Mouse (Mus musculus): ENCODE measurements around the gene Dtx2. TPM values are rescaled to one million over a fixed set of nuclear protein-coding genes. Genes with fewer than 3 reads are reported as not detected.
"Not testable (repeated sequence)": the region's sequence is repeated elsewhere in the genome, so short reads cannot be mapped to it uniquely, and the experiment has no call there.

Dtx2 gene
- polyA plus RNA-seq, 1 experiment from 2014 or later = 39.2 TPM

- H3K27ac ChIP-seq (replicated peaks) = 0 out of 2 replicates have a peak overlapping the region, but pooled peaks have one; percentile 44
These were observed 62.5 kb downstream of the Dtx2 start for GRCm38 (mm10) chr5:136057085-136057484.

GRCm38 (mm10) chr5:136061567-136061966 lies 67.0 kb downstream of the Dtx2 start:
- peak; percentile 86 for DNase-seq (ENCODE audit: low spot score)
- H3K27me3 ChIP-seq (replicated peaks; ENCODE audit: low read depth, poor library complexity, severe bottlenecking) = peaks cover 22% of the 10 kb centered on the region
- 8% methylated on average over 12 of the region's 12 CpGs for WGBS
- H3K36me3 ChIP-seq (replicated peaks) = no peaks in the 10 kb centered on the region
- H3K4me3 ChIP-seq = no peak overlapping the region
- no peaks in the 10 kb centered on the region for H3K9me3 ChIP-seq
- H3K4me1 ChIP-seq = peaks cover 19% of the 10 kb centered on the region
- no peak overlapping the region; the same call in 1 of the 2 replicates for H3K27ac ChIP-seq (replicated peaks)

More at GRCm38 (mm10) chr5:136057085-136057484, 62.5 kb downstream of the Dtx2 start:
- 25% methylated on average over 8 of the region's 8 CpGs for WGBS
- DNase-seq (ENCODE audit: low spot score) = peak; percentile 35
- peaks cover 20% of the 10 kb centered on the region for H3K4me1 ChIP-seq
- peak overlapping the region; percentile 17; the same call in 1 of the 2 replicates for H3K4me3 ChIP-seq
- H3K9me3 ChIP-seq = no peaks in the 10 kb centered on the region
- H3K27me3 ChIP-seq (replicated peaks; ENCODE audit: low read depth, poor library complexity, severe bottlenecking) = peaks cover 22% of the 10 kb centered on the region
- no peaks in the 10 kb centered on the region for H3K36me3 ChIP-seq (replicated peaks)

- peaks cover 16% of the 10 kb centered on the region for H3K27me3 ChIP-seq (replicated peaks; ENCODE audit: low read depth, poor library complexity, severe bottlenecking)
- 90% methylated on average over 10 of the region's 10 CpGs for WGBS
- no peaks in the 10 kb centered on the region for H3K36me3 ChIP-seq (replicated peaks)
- no peak overlapping the region for H3K4me3 ChIP-seq
- H3K27ac ChIP-seq (replicated peaks) = no peak overlapping the region
- no peak for DNase-seq (ENCODE audit: low spot score)
- peaks cover 12% of the 10 kb centered on the region for H3K4me1 ChIP-seq
- H3K9me3 ChIP-seq = no peaks in the 10 kb centered on the region
These were observed 69.3 kb downstream of the Dtx2 start for GRCm38 (mm10) chr5:136063920-136064319.

- H3K27me3 ChIP-seq (replicated peaks; ENCODE audit: low read depth, poor library complexity, severe bottlenecking); H3K27ac ChIP-seq (replicated peaks): not testable (repeated sequence)
- WGBS = 85% methylated on average over 11 of the region's 11 CpGs
These were observed 72.0 kb downstream of the Dtx2 start for GRCm38 (mm10) chr5:136066404-136067148.

GRCm38 (mm10) chr5:136069411-136069810 lies 74.8 kb downstream of the Dtx2 start:
- H3K4me1 ChIP-seq = no peaks in the 10 kb centered on the region
- WGBS = 70% methylated on average over 2 of the region's 2 CpGs
- H3K36me3 ChIP-seq (replicated peaks) = no peaks in the 10 kb centered on the region
- H3K4me3 ChIP-seq = no peak overlapping the region
- no peak overlapping the region for H3K27ac ChIP-seq (replicated peaks)
- no peaks in the 10 kb centered on the region for H3K9me3 ChIP-seq
- H3K27me3 ChIP-seq (replicated peaks; ENCODE audit: low read depth, poor library complexity, severe bottlenecking) = no peaks in the 10 kb centered on the region; the same call in 1 of the 2 replicates
- no peak for DNase-seq (ENCODE audit: low spot score)

More at GRCm38 (mm10) chr5:136066404-136067148, 72.0 kb downstream of the Dtx2 start:
- not testable (repeated sequence) for H3K9me3 ChIP-seq; H3K4me1 ChIP-seq; H3K4me3 ChIP-seq; H3K36me3 ChIP-seq (replicated peaks); DNase-seq (ENCODE audit: low spot score)

- Histone ChIP-seq H3K27ac (replicated peaks) (no peak overlapping the region), H3K9me3 (no peaks in the 10 kb centered on the region), H3K36me3 (replicated peaks) (no peaks in the 10 kb centered on the region), H3K27me3 (replicated peaks; ENCODE audit: low read depth, poor library complexity, severe bottlenecking) (no peaks in the 10 kb centered on the region), H3K4me3 (no peak overlapping the region), H3K4me1 (no peaks in the 10 kb centered on the region)
- 72% methylated on average over 6 of the region's 6 CpGs for WGBS
- DNase-seq (ENCODE audit: low spot score) = no peak
These were observed 78.5 kb downstream of the Dtx2 start for GRCm38 (mm10) chr5:136073051-136073450.

GRCm38 (mm10) chr5:136073526-136073925 lies 78.9 kb downstream of the Dtx2 start:
- H3K36me3 ChIP-seq (replicated peaks) = no peaks in the 10 kb centered on the region
- WGBS = 67% methylated on average over 11 of the region's 11 CpGs
- no peaks in the 10 kb centered on the region for H3K27me3 ChIP-seq (replicated peaks; ENCODE audit: low read depth, poor library complexity, severe bottlenecking)
- H3K27ac ChIP-seq (replicated peaks) = no peak overlapping the region
- H3K9me3 ChIP-seq = no peaks in the 10 kb centered on the region
- H3K4me1 ChIP-seq = no peaks in the 10 kb centered on the region
- DNase-seq (ENCODE audit: low spot score) = no peak
- no peak overlapping the region for H3K4me3 ChIP-seq

- no peaks in the 10 kb centered on the region for H3K4me1 ChIP-seq
- H3K9me3 ChIP-seq = no peaks in the 10 kb centered on the region
- no peak for DNase-seq (ENCODE audit: low spot score)
- no peaks in the 10 kb centered on the region for H3K27me3 ChIP-seq (replicated peaks; ENCODE audit: low read depth, poor library complexity, severe bottlenecking)
- H3K4me3 ChIP-seq = no peak overlapping the region
- no peak overlapping the region for H3K27ac ChIP-seq (replicated peaks)
- 89% methylated on average over 5 of the region's 5 CpGs for WGBS
- H3K36me3 ChIP-seq (replicated peaks) = no peaks in the 10 kb centered on the region
These were observed 80.5 kb downstream of the Dtx2 start for GRCm38 (mm10) chr5:136075076-136075475.

GRCm38 (mm10) chr5:136076284-136076683 lies 81.7 kb downstream of the Dtx2 start:
- Histone ChIP-seq H3K4me1 (no peaks in the 10 kb centered on the region), H3K9me3 (no peaks in the 10 kb centered on the region), H3K27ac (replicated peaks) (no peak overlapping the region), H3K4me3 (no peak overlapping the region), H3K27me3 (replicated peaks; ENCODE audit: low read depth, poor library complexity, severe bottlenecking) (no peaks in the 10 kb centered on the region), H3K36me3 (replicated peaks) (no peaks in the 10 kb centered on the region)
- no peak for DNase-seq (ENCODE audit: low spot score)
- WGBS = 69% methylated on average over 7 of the region's 7 CpGs

- WGBS = 92% methylated on average over 9 of the region's 9 CpGs
- H3K27ac ChIP-seq (replicated peaks) = no peak overlapping the region
- H3K4me1 ChIP-seq = no peaks in the 10 kb centered on the region
These were observed 82.5 kb downstream of the Dtx2 start for GRCm38 (mm10) chr5:136077001-136077550.

GRCm38 (mm10) chr5:136078136-136078535 lies 83.5 kb downstream of the Dtx2 start:
- WGBS = 94% methylated on average over 5 of the region's 5 CpGs
- no peak overlapping the region for H3K27ac ChIP-seq (replicated peaks)

More at GRCm38 (mm10) chr5:136077001-136077550, 82.5 kb downstream of the Dtx2 start:
- Histone ChIP-seq H3K27me3 (replicated peaks; ENCODE audit: low read depth, poor library complexity, severe bottlenecking) (no peaks in the 10 kb centered on the region), H3K36me3 (replicated peaks) (no peaks in the 10 kb centered on the region), H3K4me3 (no peak overlapping the region), H3K9me3 (no peaks in the 10 kb centered on the region)
- DNase-seq (ENCODE audit: low spot score) = no peak

GRCm38 (mm10) chr5:136082345-136082744 lies 87.7 kb downstream of the Dtx2 start:
- H3K27me3 ChIP-seq (replicated peaks; ENCODE audit: low read depth, poor library complexity, severe bottlenecking) = peaks cover 35% of the 10 kb centered on the region
- no peaks in the 10 kb centered on the region for H3K9me3 ChIP-seq
- no peaks in the 10 kb centered on the region for H3K36me3 ChIP-seq (replicated peaks)
- peaks cover 28% of the 10 kb centered on the region for H3K4me1 ChIP-seq
- H3K4me3 ChIP-seq = no peak overlapping the region
- 81% methylated on average over 4 of the region's 4 CpGs for WGBS
- H3K27ac ChIP-seq (replicated peaks) = no peak overlapping the region
- no peak for DNase-seq (ENCODE audit: low spot score)

More at GRCm38 (mm10) chr5:136078136-136078535, 83.5 kb downstream of the Dtx2 start:
- no peak overlapping the region for H3K4me3 ChIP-seq
- H3K4me1 ChIP-seq = peaks cover under 1% of the 10 kb centered on the region; the same call in 1 of the 2 replicates
- DNase-seq (ENCODE audit: low spot score) = no peak
- H3K27me3 ChIP-seq (replicated peaks; ENCODE audit: low read depth, poor library complexity, severe bottlenecking) = no peaks in the 10 kb centered on the region
- no peaks in the 10 kb centered on the region for H3K36me3 ChIP-seq (replicated peaks)
- no peaks in the 10 kb centered on the region for H3K9me3 ChIP-seq
